Mouse (Mus musculus): Measurements from ENCODE around the gene Hspb8. TPM values are rescaled to one million over a fixed set of nuclear protein-coding genes. Genes with fewer than 3 reads are reported as not detected.

Gene Hspb8
- total and polyA plus RNA-seq, 3 experiments = 0.16 TPM; not detected in 2

- no peaks in the 10 kb centered on the region for H3K36me3 ChIP-seq (replicated peaks)
- no peaks in the 10 kb centered on the region for H3K27me3 ChIP-seq (ENCODE audit: insufficient read depth, low read length)
- TF ChIP-seq GATA1 (IDR thresholded peaks at IDR 0.05; ENCODE audit: borderline replicate concordance, low read length) (no peak), POLR2AphosphoS5 (IDR thresholded peaks at IDR 0.05; ENCODE audit: insufficient replicate concordance, low read depth, low read length) (no peak), CTCF (IDR thresholded peaks at IDR 0.05; ENCODE audit: low read depth, low read length) (no peak), GATA2 (IDR thresholded peaks at IDR 0.05; ENCODE audit: borderline replicate concordance, low read depth, low read length) (no peak), TAL1 (conservative IDR thresholded peaks at IDR 0.05; ENCODE audit: low read depth, low read length) (no peak)
- no peak for ATAC-seq (ENCODE audit: extremely low read depth, insufficient number of reproducible peaks, low FRiP score, poor library complexity, severe bottlenecking)
- peaks cover 89% of the 10 kb centered on the region for H3K9me3 ChIP-seq (replicated peaks)
- no peak for DNase-seq (ENCODE audit: low spot score)
- no peaks in the 10 kb centered on the region for H3K4me1 ChIP-seq (ENCODE audit: insufficient read depth, low read depth, low read length)
- H3K4me3 ChIP-seq (ENCODE audit: low read depth, low read length) = no peak overlapping the region
Measured at GRCm38 (mm10) chr5:116409689-116410590, 12.7 kb downstream of the Hspb8 start.

GRCm38 (mm10) chr5:116408965-116409364 is 13.7 kb downstream of the Hspb8 start:
- Histone ChIP-seq H3K4me1 (ENCODE audit: insufficient read depth, low read depth, low read length) (no peaks in the 10 kb centered on the region), H3K27me3 (ENCODE audit: insufficient read depth, low read length) (no peaks in the 10 kb centered on the region), H3K9me3 (replicated peaks) (peaks cover 84% of the 10 kb centered on the region), H3K4me3 (ENCODE audit: low read depth, low read length) (no peak overlapping the region), H3K36me3 (replicated peaks) (no peaks in the 10 kb centered on the region)
- DNase-seq (ENCODE audit: low spot score) (no peak), ATAC-seq (ENCODE audit: extremely low read depth, insufficient number of reproducible peaks, low FRiP score, poor library complexity, severe bottlenecking) (no peak)
- no peak for TF ChIP-seq GATA1 (IDR thresholded peaks at IDR 0.05; ENCODE audit: borderline replicate concordance, low read length)
- TF ChIP-seq CTCF (IDR thresholded peaks at IDR 0.05; ENCODE audit: low read depth, low read length) = no peak
- no peak for TF ChIP-seq POLR2AphosphoS5 (IDR thresholded peaks at IDR 0.05; ENCODE audit: insufficient replicate concordance, low read depth, low read length)
- no peak for TF ChIP-seq TAL1 (conservative IDR thresholded peaks at IDR 0.05; ENCODE audit: low read depth, low read length)
- TF ChIP-seq GATA2 (IDR thresholded peaks at IDR 0.05; ENCODE audit: borderline replicate concordance, low read depth, low read length) = no peak

GRCm38 (mm10) chr5:116407936-116408335 is 14.7 kb downstream of the Hspb8 start:
- Histone ChIP-seq H3K9me3 (replicated peaks) (peaks cover 84% of the 10 kb centered on the region), H3K27me3 (ENCODE audit: insufficient read depth, low read length) (no peaks in the 10 kb centered on the region), H3K4me1 (ENCODE audit: insufficient read depth, low read depth, low read length) (no peaks in the 10 kb centered on the region), H3K36me3 (replicated peaks) (no peaks in the 10 kb centered on the region), H3K4me3 (ENCODE audit: low read depth, low read length) (no peak overlapping the region)
- DNase-seq (ENCODE audit: low spot score) = no peak
- TF ChIP-seq CTCF (IDR thresholded peaks at IDR 0.05; ENCODE audit: low read depth, low read length) = no peak
- no peak for TF ChIP-seq GATA1 (IDR thresholded peaks at IDR 0.05; ENCODE audit: borderline replicate concordance, low read length)
- TF ChIP-seq TAL1 (conservative IDR thresholded peaks at IDR 0.05; ENCODE audit: low read depth, low read length) = no peak
- TF ChIP-seq POLR2AphosphoS5 (IDR thresholded peaks at IDR 0.05; ENCODE audit: insufficient replicate concordance, low read depth, low read length) = no peak
- no peak for TF ChIP-seq GATA2 (IDR thresholded peaks at IDR 0.05; ENCODE audit: borderline replicate concordance, low read depth, low read length)
- ATAC-seq (ENCODE audit: extremely low read depth, insufficient number of reproducible peaks, low FRiP score, poor library complexity, severe bottlenecking) = no peak

- no peaks in the 10 kb centered on the region for H3K4me1 ChIP-seq (ENCODE audit: insufficient read depth, low read depth, low read length)
- H3K4me3 ChIP-seq (ENCODE audit: low read depth, low read length) = no peak overlapping the region
- DNase-seq (ENCODE audit: low spot score) (no peak), ATAC-seq (ENCODE audit: extremely low read depth, insufficient number of reproducible peaks, low FRiP score, poor library complexity, severe bottlenecking) (no peak)
- H3K36me3 ChIP-seq (replicated peaks) = no peaks in the 10 kb centered on the region
- TF ChIP-seq TAL1 (conservative IDR thresholded peaks at IDR 0.05; ENCODE audit: low read depth, low read length) (no peak), GATA1 (IDR thresholded peaks at IDR 0.05; ENCODE audit: borderline replicate concordance, low read length) (no peak), GATA2 (IDR thresholded peaks at IDR 0.05; ENCODE audit: borderline replicate concordance, low read depth, low read length) (no peak), POLR2AphosphoS5 (IDR thresholded peaks at IDR 0.05; ENCODE audit: insufficient replicate concordance, low read depth, low read length) (no peak), CTCF (IDR thresholded peaks at IDR 0.05; ENCODE audit: low read depth, low read length) (no peak)
- H3K27me3 ChIP-seq (ENCODE audit: insufficient read depth, low read length) = no peaks in the 10 kb centered on the region
- H3K9me3 ChIP-seq (replicated peaks) = peaks cover 83% of the 10 kb centered on the region
Measured at GRCm38 (mm10) chr5:116407321-116407720, 15.3 kb downstream of the Hspb8 start.

- TF ChIP-seq GATA2 (IDR thresholded peaks at IDR 0.05; ENCODE audit: borderline replicate concordance, low read depth, low read length) (no peak), GATA1 (IDR thresholded peaks at IDR 0.05; ENCODE audit: borderline replicate concordance, low read length) (no peak), POLR2AphosphoS5 (IDR thresholded peaks at IDR 0.05; ENCODE audit: insufficient replicate concordance, low read depth, low read length) (no peak), CTCF (IDR thresholded peaks at IDR 0.05; ENCODE audit: low read depth, low read length) (no peak), TAL1 (conservative IDR thresholded peaks at IDR 0.05; ENCODE audit: low read depth, low read length) (no peak)
- no peaks in the 10 kb centered on the region for H3K4me1 ChIP-seq (ENCODE audit: insufficient read depth, low read depth, low read length)
- no peak overlapping the region for H3K4me3 ChIP-seq (ENCODE audit: low read depth, low read length)
- H3K27me3 ChIP-seq (ENCODE audit: insufficient read depth, low read length) = no peaks in the 10 kb centered on the region
- H3K9me3 ChIP-seq (replicated peaks) = peaks cover 85% of the 10 kb centered on the region
- DNase-seq (ENCODE audit: low spot score) = no peak
- H3K36me3 ChIP-seq (replicated peaks) = no peaks in the 10 kb centered on the region
- no peak for ATAC-seq (ENCODE audit: extremely low read depth, insufficient number of reproducible peaks, low FRiP score, poor library complexity, severe bottlenecking)
Measured at GRCm38 (mm10) chr5:116406507-116406906, 16.2 kb downstream of the Hspb8 start.

GRCm38 (mm10) chr5:116405934-116406333 is 16.7 kb downstream of the Hspb8 start:
- no peak for DNase-seq (ENCODE audit: low spot score)
- Histone ChIP-seq H3K36me3 (replicated peaks) (no peaks in the 10 kb centered on the region), H3K4me3 (ENCODE audit: low read depth, low read length) (no peak overlapping the region; the same call in 1 of the 2 replicates), H3K27me3 (ENCODE audit: insufficient read depth, low read length) (no peaks in the 10 kb centered on the region), H3K9me3 (replicated peaks) (peaks cover 84% of the 10 kb centered on the region), H3K4me1 (ENCODE audit: insufficient read depth, low read depth, low read length) (no peaks in the 10 kb centered on the region)
- no peak for ATAC-seq (ENCODE audit: extremely low read depth, insufficient number of reproducible peaks, low FRiP score, poor library complexity, severe bottlenecking)
- no peak for TF ChIP-seq POLR2AphosphoS5 (IDR thresholded peaks at IDR 0.05; ENCODE audit: insufficient replicate concordance, low read depth, low read length)
- no peak for TF ChIP-seq GATA1 (IDR thresholded peaks at IDR 0.05; ENCODE audit: borderline replicate concordance, low read length)
- no peak for TF ChIP-seq TAL1 (conservative IDR thresholded peaks at IDR 0.05; ENCODE audit: low read depth, low read length)
- TF ChIP-seq CTCF (IDR thresholded peaks at IDR 0.05; ENCODE audit: low read depth, low read length) = no peak
- TF ChIP-seq GATA2 (IDR thresholded peaks at IDR 0.05; ENCODE audit: borderline replicate concordance, low read depth, low read length) = no peak
